Mouse (Mus musculus) bone marrow, adult 2 months (tissue): ENCODE data around the gene Catsperz.
A peak's percentile ranks its signal among the peaks of the same experiment; 100 is the strongest.

Source experiments
- CTCF ChIP-seq: fragments of 200-500 bp; IDR thresholded peaks from 2 replicates; pipeline ENCODE4 v1.5.1; 2011; ENCODE audit warnings: low read length, control low read depth; ENCODE audit not compliant: control insufficient read depth, insufficient read depth
- POLR2A ChIP-seq: fragments of 200-500 bp; IDR thresholded peaks from 2 replicates; pipeline ENCODE4 v1.6.1; 2011; ENCODE audit warnings: low read depth, mild to moderate bottlenecking, control low read depth, low read length, borderline replicate concordance; ENCODE audit not compliant: control insufficient read depth

DNA sequence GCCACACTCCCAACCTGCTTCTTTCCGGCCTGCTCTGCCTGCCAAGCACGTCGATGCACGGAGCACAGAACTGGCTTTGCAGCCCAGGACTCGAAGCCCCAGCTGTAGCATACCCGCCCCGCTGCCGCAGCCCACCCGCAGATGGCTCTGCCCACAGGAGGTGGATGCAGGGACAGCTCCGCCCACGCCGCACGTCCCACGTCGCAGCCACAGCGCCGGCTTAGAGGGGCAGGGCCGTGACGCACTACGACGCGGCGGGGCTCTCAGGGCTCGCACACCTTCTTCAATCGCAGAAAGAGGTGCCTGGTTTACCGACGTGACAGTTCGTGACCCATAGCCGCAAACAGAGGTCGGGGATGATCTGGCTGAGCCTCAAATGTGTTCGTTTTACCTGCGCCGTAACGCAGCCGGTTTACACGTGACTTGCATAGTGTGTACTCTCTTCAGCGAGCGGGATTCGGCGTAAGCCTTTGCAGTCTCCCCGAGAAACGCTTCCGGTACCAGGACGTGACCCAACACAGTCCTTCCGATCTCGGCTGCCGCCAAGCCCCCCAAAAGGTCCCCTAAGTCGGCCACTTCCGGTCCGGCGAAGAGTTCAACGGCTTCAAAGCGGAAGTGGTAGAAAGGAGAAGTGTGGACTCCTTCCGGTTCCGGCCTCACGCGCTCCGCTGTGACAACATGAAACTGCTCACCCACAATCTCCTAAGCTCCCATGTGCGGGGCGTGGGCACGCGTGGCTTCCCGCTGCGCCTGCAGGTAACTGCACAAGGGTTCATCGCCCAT lies 15.5 kb downstream of the Catsperz start, which contains the start of the genes Trmt112 and Prdx5:
- TF ChIP-seq CTCF (no peak), POLR2A (peak; percentile 93; the same call in 1 of the 2 replicates)
